Mouse (Mus musculus) left cerebral cortex, postnatal 10 days (tissue): Measurements from ENCODE around the gene Dnajb6. TPM values are rescaled to one million over a fixed set of nuclear protein-coding genes. Genes with fewer than 3 reads are reported as not detected.

Experiments used
- DNase-seq, 2 experiments: peaks; one replicate each; pipeline ENCODE4 v3.0.0; 2021 to 2022; ENCODE audit warnings: low spot score in 2 of 2, mixed read lengths in 1 of 2; ENCODE audit errors: extremely low spot score in 1 of 2
- intact Hi-C: fragments of 180-260 bp; cut with DNase I; formaldehyde crosslinking; loops from one replicate; pipeline ENCODE4 v1.15.1; 2025
- total RNA-seq, 2 experiments: library from RNA; stranded (reverse); gene quantifications; 2 replicates each; pipeline ENCODE4 v1.2.3; 2021

The Dnajb6 gene
- total RNA-seq, 2 experiments from 2014 or later, result 187 to 191 TPM

DNA sequence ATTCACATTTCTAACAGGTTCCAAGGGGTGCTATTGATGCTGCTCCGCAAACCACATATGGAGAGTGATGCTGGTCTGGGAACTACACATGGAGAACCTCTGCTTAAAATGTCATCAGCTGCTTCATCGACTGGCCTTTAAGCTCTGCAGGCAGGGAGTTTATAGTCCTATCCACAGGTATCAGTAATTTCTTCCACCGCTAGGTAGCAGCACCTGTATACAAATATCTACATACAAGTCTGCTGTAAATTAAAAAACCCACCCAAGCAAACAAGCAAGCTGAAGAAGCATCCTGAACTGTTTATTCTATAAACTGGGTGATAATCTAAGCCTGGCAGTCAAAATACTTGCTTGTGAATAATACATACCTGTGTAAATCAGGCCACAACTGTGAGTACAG lies 89.3 kb downstream of the Dnajb6 start:
- intact Hi-C loops, result loop anchor here (5.0 to 10.0 kb wide), 2 partner anchors 188 to 290 kb away; partner anchors contain the start of gene Il6
- DNase-seq, result peak; percentile 26 to 54

GRCm38 (mm10) chr5:29826780-29827179 lies 91.3 kb downstream of the Dnajb6 start:
- no peak for DNase-seq
- intact Hi-C loops, result loop anchor here (10.0 kb wide), 1 partner anchor 288 kb away; no protein-coding TSS in a partner anchor

DNA sequence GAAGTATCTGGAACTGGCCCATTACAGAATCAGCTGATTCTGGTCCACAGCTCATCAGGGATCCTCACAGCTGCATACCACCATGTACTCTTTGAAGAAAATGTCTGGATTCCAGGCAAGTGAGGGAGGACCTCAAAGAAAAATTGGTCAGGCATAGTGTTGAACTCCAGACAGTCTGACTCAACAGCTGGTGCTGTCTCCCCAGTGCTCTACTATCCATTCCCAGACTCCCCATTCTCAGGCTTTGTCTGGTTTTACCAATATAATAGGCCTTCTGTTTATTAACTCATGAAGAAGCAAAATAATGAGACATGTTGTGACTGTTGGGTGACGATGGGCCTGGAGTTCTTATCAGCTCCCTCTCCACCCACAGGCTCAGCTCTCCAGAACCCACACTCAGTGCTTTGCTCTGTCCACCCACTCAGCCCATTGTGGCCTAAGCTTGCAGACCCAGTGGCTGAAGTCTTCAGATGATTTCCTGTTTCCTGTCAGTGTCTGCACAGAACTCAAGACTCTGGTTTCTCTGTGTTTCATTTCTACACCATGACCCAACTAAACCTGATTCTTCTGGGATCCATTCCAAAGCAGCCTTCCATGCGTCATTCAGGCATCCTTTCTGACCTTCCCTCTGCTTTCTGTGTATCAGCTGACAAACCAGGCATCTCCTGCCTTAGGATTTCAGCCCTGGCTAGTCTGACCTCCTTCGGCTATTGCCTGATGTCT lies 107.1 kb downstream of the Dnajb6 start:
- DNase-seq, result no peak
- intact Hi-C loops, result no loop called here

DNA sequence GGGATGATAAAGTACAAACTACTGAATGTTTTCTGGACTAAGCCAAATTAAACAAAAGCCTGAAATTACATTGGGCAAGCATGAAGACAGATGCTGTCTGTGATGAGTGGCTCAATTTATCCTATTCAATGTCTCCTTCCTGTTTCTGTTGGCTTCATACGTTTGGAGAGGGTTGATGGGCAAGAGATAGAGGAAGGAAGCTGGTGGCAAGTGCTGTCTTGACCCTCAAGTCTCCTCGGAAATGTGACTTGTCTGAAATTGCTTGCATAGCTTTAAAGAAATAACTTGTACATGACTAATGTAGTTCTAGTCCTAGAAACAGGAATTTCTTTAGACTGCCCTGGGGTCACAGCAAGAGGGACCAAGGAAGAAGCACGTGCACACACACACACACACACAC lies 109.5 kb downstream of the Dnajb6 start:
- intact Hi-C loops, result no loop called here
- no peak for DNase-seq

DNA sequence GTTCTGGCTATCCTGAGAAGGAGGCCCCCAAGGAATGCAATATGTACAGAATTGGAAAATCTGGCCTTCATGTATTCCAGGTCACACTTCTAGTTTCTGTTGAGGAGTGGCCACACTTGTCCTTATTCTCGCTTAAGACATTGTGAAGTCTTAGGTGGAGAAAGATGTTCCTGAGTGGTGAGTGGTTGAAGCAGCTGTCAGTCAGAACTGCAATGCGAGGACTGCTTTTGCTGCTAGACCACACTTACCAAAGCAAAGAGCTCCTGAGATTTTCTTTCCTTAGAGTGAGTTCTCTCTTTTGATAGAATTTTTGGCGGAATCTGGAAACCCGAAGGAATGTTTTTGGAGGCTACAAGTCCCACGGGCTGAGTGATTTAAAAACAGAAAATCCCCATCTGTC lies 112.0 kb downstream of the Dnajb6 start:
- no peak for DNase-seq
- intact Hi-C loops, result no loop called here

- no peak for DNase-seq
- intact Hi-C loops, result no loop called here
These were observed 112.6 kb downstream of the Dnajb6 start for GRCm38 (mm10) chr5:29848091-29848490.

DNA sequence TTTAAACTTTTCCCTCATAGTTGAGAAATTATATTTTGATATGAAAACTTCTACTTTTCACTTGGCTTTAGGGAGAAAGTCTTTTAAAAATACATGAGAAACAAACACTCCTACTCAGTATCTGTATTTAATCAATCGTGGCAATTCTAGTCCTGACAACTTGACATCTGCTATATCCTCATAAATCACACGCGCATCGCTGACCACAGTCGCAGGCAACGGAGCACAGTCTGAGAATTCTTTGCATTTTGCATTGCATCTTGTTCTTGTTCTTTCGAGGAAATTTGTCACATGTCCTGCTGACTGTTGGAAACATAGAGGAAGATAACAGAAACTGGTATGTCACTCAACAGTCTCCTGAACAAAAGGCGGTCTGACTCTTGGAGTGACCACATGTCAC lies 116.9 kb downstream of the Dnajb6 start:
- DNase-seq, result no peak
- intact Hi-C loops, result no loop called here

DNA sequence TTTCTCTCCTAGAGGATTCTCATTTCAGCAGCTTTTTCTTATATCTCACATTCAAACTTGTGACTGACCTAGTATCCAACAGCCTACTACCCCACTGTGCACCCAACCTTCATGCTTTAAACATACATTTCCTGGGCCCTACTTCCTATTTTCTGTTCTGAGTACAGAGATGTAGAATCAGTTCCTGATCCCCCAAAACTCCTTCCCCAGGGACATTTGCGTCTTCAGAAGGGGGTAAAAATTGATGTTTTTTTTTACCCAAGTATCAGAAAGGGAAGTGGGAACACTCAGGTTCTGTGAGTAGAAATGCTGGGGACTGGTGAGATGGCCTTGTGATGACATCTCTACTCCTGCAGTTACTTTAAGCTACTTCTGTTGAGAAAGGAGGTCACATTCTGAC lies 117.5 kb downstream of the Dnajb6 start:
- no peak for DNase-seq
- intact Hi-C loops, result no loop called here

- intact Hi-C loops, result no loop called here
- DNase-seq, result no peak
These were observed 118.9 kb downstream of the Dnajb6 start for GRCm38 (mm10) chr5:29854376-29854775.

- intact Hi-C loops, result no loop called here
- DNase-seq, result no peak
These were observed 119.5 kb downstream of the Dnajb6 start for GRCm38 (mm10) chr5:29854971-29855370.

DNA sequence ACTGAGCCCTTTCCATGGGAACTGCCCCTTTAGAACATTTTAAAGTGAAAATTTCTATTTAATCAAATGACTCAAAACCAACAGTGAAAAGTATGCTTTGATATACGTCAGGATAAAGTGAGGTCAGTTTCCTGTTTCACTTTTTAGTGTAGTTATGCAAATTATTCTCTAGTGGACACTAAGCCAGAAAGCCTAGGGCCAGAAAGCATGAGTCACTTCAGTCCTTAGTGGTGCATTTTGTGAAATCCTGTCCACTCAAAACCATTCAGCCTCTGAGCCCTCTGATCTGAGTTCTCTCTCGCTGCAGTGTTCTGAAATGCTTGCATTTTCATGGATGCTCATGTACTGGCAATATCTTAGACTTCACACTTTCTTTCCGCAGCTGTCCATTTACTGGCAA lies 126.0 kb downstream of the Dnajb6 start:
- intact Hi-C loops, result no loop called here
- no peak for DNase-seq

DNA sequence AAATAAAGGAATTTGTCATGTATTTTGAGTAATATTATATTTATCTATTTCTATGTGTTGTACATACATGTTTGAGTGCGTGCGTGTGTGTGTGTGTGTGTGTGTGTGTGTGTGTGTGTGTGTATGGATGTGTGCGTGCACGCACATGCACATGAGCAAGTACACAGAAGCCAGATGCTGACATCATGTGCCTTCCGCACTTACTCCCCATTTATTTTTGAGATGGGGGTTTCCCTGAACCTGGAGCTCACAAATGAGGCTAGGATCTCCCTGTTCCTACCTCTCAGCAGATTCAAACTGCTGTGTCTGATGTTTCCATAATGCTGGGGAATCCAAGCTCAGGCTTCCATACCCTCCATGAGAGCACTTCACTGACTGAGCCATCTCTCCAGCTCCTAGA lies 126.9 kb downstream of the Dnajb6 start:
- intact Hi-C loops, result no loop called here
- no peak for DNase-seq

- DNase-seq, result no peak
- intact Hi-C loops, result no loop called here
These were observed 128.8 kb downstream of the Dnajb6 start for GRCm38 (mm10) chr5:29864291-29864737.

GRCm38 (mm10) chr5:29864994-29865393 lies 129.5 kb downstream of the Dnajb6 start:
- intact Hi-C loops, result no loop called here
- DNase-seq, result no peak

Other genes starting within 250 kb of the Dnajb6 start
- gene Ube3c, start 166.4 kb upstream of the Dnajb6 start, total RNA-seq, result 10 to 100 TPM; 87.2 to 91.0 TPM
- gene Gm5129, start 248 bp downstream of the Dnajb6 start, total RNA-seq, result not detected